Mouse (Mus musculus) bone marrow macrophage, adult 2 months (primary cell): Measurements from ENCODE around the gene Rfx8. TPM values are rescaled to one million over a fixed set of nuclear protein-coding genes. Genes with fewer than 3 reads are reported as not detected.

Experiments used
- H3K27ac ChIP-seq: 2 replicates; pipeline ENCODE4 v1.5.1; 2012; ENCODE audit warnings: low read depth, low read length; ENCODE audit not compliant: insufficient read depth
- H3K4me1 ChIP-seq: 2 replicates; pipeline ENCODE4 v1.6.1; 2012; ENCODE audit warnings: low read length; ENCODE audit not compliant: control insufficient read depth, insufficient read depth
- H3K4me3 ChIP-seq: 2 replicates; pipeline ENCODE4 v1.5.1; 2012; ENCODE audit warnings: mild to moderate bottlenecking, low read length, moderate library complexity; ENCODE audit not compliant: insufficient read depth
- CTCF ChIP-seq: IDR thresholded peaks from 2 replicates; pipeline ENCODE4 v1.5.1; 2012; ENCODE audit warnings: low read depth, mild to moderate bottlenecking, low read length, moderate library complexity
- POLR2A ChIP-seq: IDR thresholded peaks from 2 replicates; pipeline ENCODE4 v1.6.1; 2012; ENCODE audit warnings: mild to moderate bottlenecking, low read depth, low read length, borderline replicate concordance
- polyA plus RNA-seq: library from polyadenylated mRNA; stranded (reverse); fragments of >200 nt; gene quantifications from 2 replicates; pipeline ENCODE4 v1.2.4, GENCODE M21; 2012; ENCODE audit not compliant: missing spikeins, insufficient read depth, insufficient read length

The Rfx8 gene
- polyA plus RNA-seq, 1 experiment, result not detected

DNA sequence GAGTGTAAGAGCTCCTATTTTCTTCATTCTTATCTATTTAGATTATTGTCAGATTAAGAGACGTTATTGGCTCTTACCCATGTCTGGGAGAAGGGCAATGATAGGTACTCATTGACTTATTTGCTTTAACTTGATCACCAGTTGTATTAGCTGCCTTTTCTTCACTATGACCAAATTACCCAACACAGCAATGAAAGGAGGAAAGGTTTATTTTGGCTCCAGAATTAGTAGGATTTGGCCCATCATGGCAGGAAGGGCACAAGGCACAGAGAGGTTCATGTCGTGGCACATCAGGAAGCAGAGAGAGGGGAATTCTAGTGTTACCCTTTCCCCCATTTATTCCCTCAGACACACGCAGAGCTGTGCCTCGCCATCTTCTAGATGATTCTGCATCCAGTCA lies 67.8 kb downstream of the Rfx8 start:
- H3K4me3 ChIP-seq, result no peak overlapping the region
- no peak for TF ChIP-seq CTCF
- TF ChIP-seq POLR2A, result no peak
- no peak overlapping the region for H3K27ac ChIP-seq
- H3K4me1 ChIP-seq, result peaks cover 15% of the 10 kb centered on the region

DNA sequence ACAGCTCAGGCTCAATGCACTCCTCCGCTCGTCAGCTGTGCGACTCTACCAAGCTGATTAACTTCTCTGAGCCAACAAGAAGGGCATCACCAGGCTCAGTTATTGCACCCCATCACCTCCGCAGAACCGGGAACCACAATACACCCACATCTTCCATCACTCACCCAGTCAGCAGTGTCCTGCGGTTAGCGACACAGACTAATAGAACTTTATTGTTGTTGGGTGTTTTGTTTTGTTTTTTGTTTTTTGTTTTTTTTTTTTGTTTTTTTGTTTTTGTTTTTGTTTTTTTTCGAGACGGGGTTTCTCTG lies 69.6 kb downstream of the Rfx8 start, which contains the start of gene Creg2:
Creg2 (minus strand) TSS at position 234 of the 308 bp plus-strand sequence.
- TF ChIP-seq POLR2A (no peak), CTCF (no peak)
- no peak within 1 kb of the TSS for H3K27ac ChIP-seq
- H3K4me3 ChIP-seq, result peak within 1 kb of the TSS; percentile 64
- H3K4me1 ChIP-seq, result peaks cover 18% of the 10 kb centered on the region

GRCm38 (mm10) chr1:39650435-39651240 lies 70.2 kb downstream of the Rfx8 start:
- Histone ChIP-seq H3K4me3 (peak overlapping the region; percentile 64), H3K27ac (no peak overlapping the region), H3K4me1 (peaks cover 18% of the 10 kb centered on the region)
- peak; percentile 64 for TF ChIP-seq CTCF
- TF ChIP-seq POLR2A, result no peak

GRCm38 (mm10) chr1:39649691-39650434 lies 70.9 kb downstream of the Rfx8 start:
- H3K27ac ChIP-seq, result no peak overlapping the region
- H3K4me1 ChIP-seq, result peaks cover 18% of the 10 kb centered on the region
- no peak for TF ChIP-seq CTCF
- no peak for TF ChIP-seq POLR2A
- H3K4me3 ChIP-seq, result peak overlapping the region; percentile 64

- H3K4me1 ChIP-seq, result peaks cover 18% of the 10 kb centered on the region
- TF ChIP-seq CTCF (no peak), POLR2A (no peak)
- no peak overlapping the region for H3K4me3 ChIP-seq
- peak overlapping the region; percentile 38; the same call in 1 of the 2 replicates for H3K27ac ChIP-seq
These were observed 72.2 kb downstream of the Rfx8 start for GRCm38 (mm10) chr1:39648584-39648983.

GRCm38 (mm10) chr1:39645905-39646759 lies 74.7 kb downstream of the Rfx8 start:
- TF ChIP-seq POLR2A (no peak), CTCF (no peak)
- H3K27ac ChIP-seq, result no peak overlapping the region
- H3K4me1 ChIP-seq, result peaks cover 18% of the 10 kb centered on the region
- H3K4me3 ChIP-seq, result no peak overlapping the region

DNA sequence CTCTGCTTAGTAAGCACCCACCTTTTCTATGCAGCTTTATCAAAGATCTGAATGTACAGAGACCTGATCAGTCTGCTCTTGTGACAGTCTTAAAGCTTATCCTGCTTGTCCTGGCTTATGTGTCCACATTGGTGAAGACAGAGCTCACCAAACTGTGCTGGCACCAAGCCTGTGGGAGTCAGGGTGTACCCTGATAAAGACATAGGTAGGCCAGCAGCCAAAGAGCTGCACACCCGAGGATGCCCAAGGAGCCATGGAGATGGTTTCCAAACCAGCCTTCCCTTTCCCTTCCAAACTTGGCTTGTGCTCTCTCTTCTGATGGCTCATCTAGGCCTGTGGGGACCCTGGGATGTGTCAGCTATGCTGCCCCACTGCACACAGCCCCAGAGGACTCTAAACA lies 76.5 kb downstream of the Rfx8 start:
- Histone ChIP-seq H3K27ac (no peak overlapping the region), H3K4me1 (peaks cover 13% of the 10 kb centered on the region), H3K4me3 (no peak overlapping the region)
- TF ChIP-seq POLR2A, result no peak
- no peak for TF ChIP-seq CTCF

DNA sequence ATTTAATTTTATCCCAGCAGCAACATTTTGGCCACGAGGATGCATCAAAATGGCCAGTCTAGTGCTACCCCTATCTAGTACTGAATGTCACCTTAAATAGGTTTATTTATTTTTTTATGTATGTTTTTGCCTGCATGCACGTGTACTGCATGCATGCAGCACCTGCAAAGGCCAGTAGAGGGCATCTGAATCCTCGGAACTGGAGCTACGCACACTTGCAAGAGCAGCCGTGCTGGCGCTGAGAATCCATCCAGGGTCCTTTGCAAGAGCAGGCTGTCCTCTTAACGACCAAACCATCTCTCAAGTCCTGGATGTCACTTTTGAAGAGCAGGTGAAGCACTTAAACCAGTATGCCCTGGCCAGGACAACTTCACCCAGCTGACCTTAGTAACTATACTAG lies 79.1 kb downstream of the Rfx8 start:
- no peak overlapping the region for H3K27ac ChIP-seq
- peaks cover 10% of the 10 kb centered on the region for H3K4me1 ChIP-seq
- H3K4me3 ChIP-seq, result no peak overlapping the region
- TF ChIP-seq CTCF, result peak; percentile 25; the same call in 1 of the 2 replicates
- TF ChIP-seq POLR2A, result no peak

GRCm38 (mm10) chr1:39637139-39637538 lies 83.7 kb downstream of the Rfx8 start:
- peak overlapping the region; percentile 89 for H3K27ac ChIP-seq
- peak overlapping the region; percentile 29; the same call in 1 of the 2 replicates for H3K4me3 ChIP-seq
- H3K4me1 ChIP-seq, result peaks cover 24% of the 10 kb centered on the region
- TF ChIP-seq CTCF, result no peak
- no peak for TF ChIP-seq POLR2A
